Mouse (Mus musculus) small intestine, adult 2 months (tissue): ENCODE measurements around the gene Rtbdn. TPM values are rescaled to one million over a fixed set of nuclear protein-coding genes. Genes with fewer than 3 reads are reported as not detected.

Experiments used
- H3K27ac ChIP-seq: fragments of 200-500 bp; 2 replicates; pipeline ENCODE4 v1.5.1; 2012; ENCODE audit warnings: low read depth, low read length, control low read depth, inconsistent platforms; ENCODE audit not compliant: insufficient read depth
- H3K27me3 ChIP-seq: fragments of 200-500 bp; 2 replicates; pipeline ENCODE4 v1.6.1; 2012; ENCODE audit warnings: mild to moderate bottlenecking, moderate library complexity, low read length, inconsistent platforms; ENCODE audit not compliant: control insufficient read depth, insufficient read depth
- H3K36me3 ChIP-seq: fragments of 200-500 bp; 2 replicates; pipeline ENCODE4 v1.6.1; 2012; ENCODE audit warnings: mild to moderate bottlenecking, low read length, control low read depth, inconsistent platforms; ENCODE audit not compliant: control insufficient read depth, insufficient read depth
- H3K4me1 ChIP-seq: fragments of 200-500 bp; 2 replicates; pipeline ENCODE4 v1.6.1; 2012; ENCODE audit warnings: low read length, inconsistent platforms, mixed read lengths; ENCODE audit not compliant: control insufficient read depth, insufficient read depth, insufficient read length
- H3K4me3 ChIP-seq: fragments of 200-500 bp; 2 replicates; pipeline ENCODE4 v1.5.1; 2012; ENCODE audit warnings: low read depth, mild to moderate bottlenecking, control low read depth, inconsistent platforms, low read length, moderate library complexity
- CTCF ChIP-seq: fragments of 200-500 bp; IDR thresholded peaks from 2 replicates; pipeline ENCODE4 v1.5.1; 2012; ENCODE audit warnings: low read depth, mild to moderate bottlenecking, control low read depth, inconsistent platforms, low read length, moderate library complexity, mixed read lengths; ENCODE audit not compliant: insufficient replicate concordance, insufficient read length; ENCODE audit errors: extremely low read depth
- POLR2A ChIP-seq: fragments of 200-500 bp; IDR thresholded peaks from 2 replicates; pipeline ENCODE4 v1.6.1; 2012; ENCODE audit warnings: low read depth, mild to moderate bottlenecking, control low read depth, inconsistent platforms, low read length, moderate library complexity
- WGBS: fragments of 180-500 bp; shearing (Covaris S2); methylation state at CpG from one replicate; pipeline ENCODE4 v1.1.7; 2018; 5-methylcytosine and 5-hydroxymethylcytosine counted together
- polyA plus RNA-seq: library from polyadenylated mRNA; depleted of rRNA; stranded (reverse); fragments of >200 nt; gene quantifications from 2 replicates; pipeline ENCODE4 v1.2.3, GENCODE M21; 2012

Rtbdn gene
- polyA plus RNA-seq, 1 experiment, result 0.15 TPM

GRCm38 (mm10) chr8:84980622-84981358 is 34.0 kb downstream of the Rtbdn start:
- H3K4me1 ChIP-seq, result peaks cover 41% of the 10 kb centered on the region
- H3K27me3 ChIP-seq, result no peaks in the 10 kb centered on the region
- H3K27ac ChIP-seq, result peak overlapping the region; percentile 99
- H3K4me3 ChIP-seq, result peak overlapping the region; percentile 67
- TF ChIP-seq POLR2A (no peak), CTCF (no peak)
- no peaks in the 10 kb centered on the region for H3K36me3 ChIP-seq
- 9% methylated on average over 11 of the region's 11 CpGs for WGBS

GRCm38 (mm10) chr8:84981644-84982498 is 35.1 kb downstream of the Rtbdn start:
- Histone ChIP-seq H3K27ac (peak overlapping the region; percentile 99), H3K27me3 (no peaks in the 10 kb centered on the region), H3K4me1 (peaks cover 47% of the 10 kb centered on the region), H3K4me3 (peak overlapping the region; percentile 25), H3K36me3 (no peaks in the 10 kb centered on the region)
- WGBS, result 30% methylated on average over 15 of the region's 15 CpGs
- no peak; the same call in 1 of the 2 replicates for TF ChIP-seq POLR2A

GRCm38 (mm10) chr8:84982499-84983011 is 35.8 kb downstream of the Rtbdn start:
- H3K36me3 ChIP-seq, result no peaks in the 10 kb centered on the region
- H3K27ac ChIP-seq, result peak overlapping the region; percentile 99
- H3K4me3 ChIP-seq, result peak overlapping the region; percentile 25
- TF ChIP-seq CTCF (no peak), POLR2A (no peak)
- H3K4me1 ChIP-seq, result peaks cover 49% of the 10 kb centered on the region
- 36% methylated on average over 3 of the region's 3 CpGs for WGBS
- H3K27me3 ChIP-seq, result no peaks in the 10 kb centered on the region

DNA sequence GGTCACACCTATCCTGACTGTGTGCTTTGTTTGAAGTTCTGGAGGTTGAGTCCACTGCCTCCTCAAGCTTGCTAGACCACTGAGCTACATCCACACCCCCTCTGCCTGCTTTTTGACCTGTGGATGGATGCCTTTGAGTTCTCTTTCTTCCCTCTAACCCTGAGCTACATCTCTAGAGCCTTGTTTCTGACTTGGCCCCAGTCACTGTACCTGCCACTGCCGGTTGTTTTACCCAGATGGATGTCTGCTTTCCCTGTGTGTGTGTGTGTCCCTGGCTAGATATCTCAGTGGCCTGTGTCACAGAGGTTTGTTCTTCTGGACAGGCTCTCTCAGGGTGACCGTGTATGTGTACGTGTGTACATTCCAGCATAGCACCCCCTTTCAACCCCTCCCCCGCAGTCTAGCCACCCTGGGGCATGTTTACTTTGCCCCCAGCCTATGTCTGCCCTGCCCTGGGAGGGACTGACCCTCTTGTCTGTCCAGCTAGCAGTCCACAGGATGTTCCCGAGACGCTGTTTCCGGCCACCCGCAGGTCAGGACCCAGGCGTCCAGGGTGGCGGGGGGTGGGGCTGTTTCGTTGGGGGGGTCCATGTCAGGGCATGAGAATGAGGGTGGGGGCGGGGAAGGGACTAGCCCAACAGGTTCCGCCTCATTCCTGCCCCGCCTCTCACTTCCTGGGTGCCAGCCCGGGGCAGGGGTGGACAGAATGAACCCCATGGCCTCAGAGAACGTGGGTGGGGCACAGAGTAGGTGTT is 37.7 kb downstream of the Rtbdn start:
- Histone ChIP-seq H3K4me1 (peaks cover 55% of the 10 kb centered on the region), H3K27me3 (no peaks in the 10 kb centered on the region), H3K4me3 (peak overlapping the region; percentile 64), H3K27ac (peak overlapping the region; percentile 80), H3K36me3 (no peaks in the 10 kb centered on the region)
- TF ChIP-seq CTCF, result no peak
- TF ChIP-seq POLR2A, result no peak
- WGBS, result 2% methylated on average over 16 of the region's 16 CpGs

DNA sequence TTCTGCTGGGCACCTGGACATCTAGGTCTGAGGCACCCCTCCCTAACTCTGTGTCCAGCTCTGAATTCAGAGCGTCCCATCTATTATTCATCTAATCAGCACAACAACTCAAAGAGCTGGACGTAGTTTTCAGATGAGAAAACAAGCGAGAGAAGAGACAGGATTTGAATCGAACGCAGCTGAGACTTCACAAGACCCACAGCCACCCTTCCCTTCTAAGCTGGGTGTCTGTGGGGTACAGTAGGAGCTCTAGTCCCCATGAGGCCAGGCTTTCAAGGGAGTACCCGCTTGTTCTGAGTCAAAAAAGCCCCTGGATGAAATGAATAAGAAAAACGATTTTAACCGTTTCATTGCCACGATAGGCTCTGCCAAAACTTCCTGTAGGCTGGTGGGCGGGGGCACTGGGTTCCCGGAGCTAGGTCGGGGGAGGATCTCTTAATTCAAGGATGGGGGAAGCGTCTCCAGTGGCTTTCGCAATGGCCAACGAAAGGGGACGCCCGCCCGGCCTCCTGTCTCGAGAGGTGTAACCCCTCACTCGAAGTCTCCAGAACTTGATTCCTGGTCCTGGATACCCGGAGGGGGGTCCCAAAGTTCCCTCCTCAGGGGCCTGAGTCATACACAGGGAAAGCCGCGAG is 38.4 kb downstream of the Rtbdn start:
- H3K36me3 ChIP-seq, result no peaks in the 10 kb centered on the region

DNA sequence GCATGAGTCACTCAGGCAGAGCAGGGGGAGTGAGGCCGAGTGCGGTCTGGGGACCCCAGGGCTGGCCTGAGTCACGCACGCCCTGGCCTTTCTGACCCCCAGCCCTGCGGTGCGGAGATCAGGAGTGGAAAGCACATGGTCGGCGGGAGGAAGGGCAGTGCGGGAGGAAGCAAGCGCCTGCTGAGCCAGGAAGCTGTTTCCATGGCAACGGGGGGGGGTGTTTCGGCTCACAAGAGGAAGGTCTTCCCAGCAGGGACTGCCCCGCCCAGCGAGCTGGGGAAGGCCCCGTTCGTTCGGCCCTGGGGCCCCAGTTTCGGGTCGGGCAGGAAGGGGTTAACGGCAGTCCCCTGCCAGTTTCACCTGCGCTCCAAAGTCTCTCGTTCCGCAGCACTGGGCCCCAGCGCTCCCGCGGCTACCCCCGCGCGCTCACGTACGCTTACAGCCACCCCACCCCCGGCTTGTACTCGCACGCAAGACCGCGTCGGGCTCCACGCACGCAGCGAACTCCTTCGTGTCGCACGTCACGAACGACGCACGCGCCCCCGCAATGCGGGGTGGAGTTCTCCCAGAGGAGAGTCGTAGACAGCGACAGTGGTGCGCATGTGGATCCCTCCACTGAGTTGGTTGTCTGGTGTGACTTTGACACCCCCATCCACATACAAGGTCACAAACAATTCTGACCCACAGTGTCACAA is 39.0 kb downstream of the Rtbdn start:
- TF ChIP-seq CTCF (no peak), POLR2A (no peak; the same call in 1 of the 2 replicates)
- Histone ChIP-seq H3K36me3 (no peaks in the 10 kb centered on the region), H3K27me3 (no peaks in the 10 kb centered on the region), H3K4me3 (peak overlapping the region; percentile 64), H3K27ac (peak overlapping the region; percentile 80), H3K4me1 (peaks cover 49% of the 10 kb centered on the region)
- WGBS, result under 1% methylated on average over 53 of the region's 53 CpGs

More for the DNA sequence above, 38.4 kb downstream of the Rtbdn start:
- H3K4me3 ChIP-seq, result peak overlapping the region; percentile 64
- TF ChIP-seq CTCF (no peak), POLR2A (no peak)
- H3K27ac ChIP-seq, result peak overlapping the region; percentile 80
- H3K4me1 ChIP-seq, result peaks cover 55% of the 10 kb centered on the region
- WGBS, result 2% methylated on average over 23 of the region's 23 CpGs
- no peaks in the 10 kb centered on the region for H3K27me3 ChIP-seq
